Mouse (Mus musculus): ENCODE measurements around the gene Abhd12.
"Not testable (repeated sequence)": the region's sequence is repeated elsewhere in the genome, so short reads cannot be mapped to it uniquely, and the experiment has no call there.

The Abhd12 gene

GRCm38 (mm10) chr2:150909429-150910039 is 5.0 kb upstream of the Abhd12 start:
- DNase-seq: peak; percentile 98

DNA sequence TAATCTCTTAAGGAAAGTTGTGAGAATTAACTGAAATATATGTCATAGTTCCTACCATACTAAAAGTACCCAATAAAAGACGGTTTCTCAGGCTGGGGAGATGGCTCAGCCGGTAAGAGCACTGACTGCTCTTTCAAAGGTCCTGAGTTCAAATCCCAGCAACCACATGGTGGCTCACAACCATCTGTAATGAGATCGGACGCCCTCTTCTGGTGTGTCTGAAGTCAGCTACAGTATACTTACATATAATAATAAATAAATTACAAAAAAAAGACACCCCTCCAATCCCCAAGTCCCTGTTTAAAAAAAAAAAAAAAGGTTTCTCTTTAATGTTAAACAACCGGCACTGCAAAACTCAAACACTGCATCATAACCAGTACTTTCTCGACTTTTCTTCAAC is 4.3 kb upstream of the Abhd12 start:
- DNase-seq: not testable (repeated sequence)

DNA sequence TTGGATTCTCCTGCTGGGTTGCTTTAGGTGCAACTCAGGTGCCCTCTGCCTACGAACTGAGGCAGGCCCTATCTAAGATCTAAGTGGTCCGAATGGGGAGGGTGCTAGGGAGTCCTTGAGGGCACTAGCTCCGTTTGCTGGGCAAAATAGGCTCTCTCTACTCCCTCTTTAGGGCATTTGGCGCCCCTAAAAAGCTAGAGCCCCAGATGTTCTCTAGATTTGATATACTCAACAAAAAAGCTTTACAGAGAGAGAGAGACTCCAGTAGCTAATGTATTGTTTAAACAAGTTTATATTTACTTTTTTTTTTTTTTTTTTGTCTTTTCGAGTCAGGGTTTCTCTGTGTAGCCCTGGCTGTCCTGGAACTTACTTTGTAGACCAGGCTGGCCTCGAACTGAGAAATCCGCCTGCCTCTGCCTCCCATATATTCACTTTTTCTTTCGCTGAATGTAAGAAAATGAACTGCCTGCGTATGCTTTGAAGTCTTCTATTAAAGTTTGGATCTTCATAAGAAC is 452 bp upstream of the Abhd12 start, which contains the start of gene Gins1:
Gene Gins1 (plus strand): TSS at position 465 of the 515 bp plus-strand sequence.
- DNase-seq: no peak

GRCm38 (mm10) chr2:150902347-150902746 is 2.2 kb downstream of the Abhd12 start:
- no peak for DNase-seq

GRCm38 (mm10) chr2:150900341-150900740 is 4.2 kb downstream of the Abhd12 start:
- DNase-seq: no peak

GRCm38 (mm10) chr2:150895691-150896252 is 8.8 kb downstream of the Abhd12 start:
- DNase-seq: no peak

- DNase-seq: no peak
Observed at GRCm38 (mm10) chr2:150894617-150895267, 9.8 kb downstream of the Abhd12 start.

GRCm38 (mm10) chr2:150887370-150887769 is 17.2 kb downstream of the Abhd12 start:
- no peak for DNase-seq

GRCm38 (mm10) chr2:150886315-150886714 is 18.2 kb downstream of the Abhd12 start:
- no peak for DNase-seq

DNA sequence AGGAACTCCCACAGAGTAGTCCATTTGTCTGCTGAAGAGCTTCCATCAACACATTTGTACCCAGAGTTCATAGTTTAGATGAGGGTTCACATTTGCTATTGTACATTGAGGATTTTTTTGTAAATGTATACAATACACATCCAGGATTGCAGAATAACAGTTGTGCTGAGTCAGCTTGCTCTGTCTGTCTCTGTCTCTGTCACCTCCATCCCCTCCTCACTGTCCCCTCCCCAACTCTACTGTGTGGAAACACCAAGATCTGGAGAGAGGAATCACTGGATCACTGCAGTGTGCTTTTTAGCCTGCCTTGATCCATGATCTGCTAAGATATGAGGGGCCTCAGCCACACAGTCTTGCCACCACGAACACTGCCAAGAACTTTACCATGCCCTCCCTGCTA is 18.7 kb downstream of the Abhd12 start:
- DNase-seq: no peak

- DNase-seq: no peak
Observed at GRCm38 (mm10) chr2:150884779-150885110, 19.8 kb downstream of the Abhd12 start.

DNA sequence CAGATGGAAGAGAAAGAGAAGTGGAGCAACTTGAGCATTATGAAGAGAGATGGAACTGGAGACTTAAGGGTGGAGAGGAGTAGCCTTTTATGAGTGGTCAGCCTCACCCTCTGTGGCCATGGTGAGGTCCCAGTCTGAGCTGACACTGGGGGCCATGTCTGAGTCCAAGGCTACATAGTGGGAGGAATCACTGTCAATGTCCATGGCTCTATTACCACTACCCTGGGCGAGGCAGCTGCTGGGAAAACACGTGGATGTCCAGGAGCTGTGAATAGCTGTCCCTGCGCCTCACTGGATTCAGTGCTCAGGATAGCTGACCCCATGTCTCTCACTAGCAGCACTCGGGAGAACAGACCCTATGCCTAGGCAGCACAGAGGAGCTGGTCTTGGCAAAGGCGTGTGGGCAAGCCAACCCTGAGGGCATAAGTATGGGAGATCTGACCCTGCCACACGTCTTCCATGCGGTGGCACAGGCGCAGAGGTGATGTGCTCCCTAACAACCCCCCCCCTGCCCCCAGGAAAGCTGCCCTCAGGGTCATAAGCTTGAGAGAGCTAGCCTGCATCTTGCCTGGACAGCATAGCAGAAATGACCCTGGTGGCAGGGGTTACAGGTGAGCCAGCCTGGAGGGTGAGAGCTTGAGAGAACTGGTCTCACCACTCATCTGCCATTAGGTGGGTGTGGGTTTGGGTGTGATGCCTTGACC is 20.3 kb downstream of the Abhd12 start:
- DNase-seq: no peak

DNA sequence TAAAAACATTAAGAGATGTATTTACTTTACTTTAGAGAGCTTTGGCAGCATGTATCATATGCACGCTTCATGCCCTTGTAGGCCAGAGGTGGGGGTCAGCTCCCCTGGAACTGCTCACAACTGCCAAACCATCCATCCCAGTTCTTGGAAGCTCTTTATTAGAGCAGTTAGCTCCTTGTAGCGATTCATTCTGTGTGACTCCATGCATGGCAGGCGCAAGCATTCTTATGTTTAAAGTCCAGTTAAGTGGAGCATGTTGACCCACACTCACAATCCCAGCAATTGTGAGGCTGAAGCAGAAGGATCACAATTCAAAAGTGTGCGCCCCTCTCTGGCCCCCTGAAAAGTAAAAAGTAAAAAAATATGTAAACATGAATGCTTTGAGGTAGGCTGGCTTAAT is 27.0 kb downstream of the Abhd12 start:
- DNase-seq: peak; percentile 36

GRCm38 (mm10) chr2:150875226-150875625 is 29.3 kb downstream of the Abhd12 start:
- no peak for DNase-seq

DNA sequence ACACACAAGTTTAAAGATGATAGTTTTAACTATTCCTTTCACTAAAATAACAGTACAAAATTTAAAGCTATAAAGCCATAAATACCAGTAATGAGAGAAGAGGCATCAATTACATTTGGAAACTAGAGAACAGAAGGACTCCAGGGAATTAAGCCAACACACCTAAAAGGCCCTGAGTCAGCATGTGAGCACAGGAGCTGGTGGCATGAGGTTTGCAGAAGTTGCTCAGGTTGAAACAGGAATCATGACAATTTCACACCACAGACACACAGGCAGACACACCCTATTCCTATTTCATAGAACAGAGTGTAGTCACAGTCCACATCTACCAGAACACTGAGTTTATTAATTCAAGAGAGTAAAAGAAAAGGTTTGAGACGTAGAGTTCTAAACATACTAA is 30.0 kb downstream of the Abhd12 start:
- DNase-seq: no peak

DNA sequence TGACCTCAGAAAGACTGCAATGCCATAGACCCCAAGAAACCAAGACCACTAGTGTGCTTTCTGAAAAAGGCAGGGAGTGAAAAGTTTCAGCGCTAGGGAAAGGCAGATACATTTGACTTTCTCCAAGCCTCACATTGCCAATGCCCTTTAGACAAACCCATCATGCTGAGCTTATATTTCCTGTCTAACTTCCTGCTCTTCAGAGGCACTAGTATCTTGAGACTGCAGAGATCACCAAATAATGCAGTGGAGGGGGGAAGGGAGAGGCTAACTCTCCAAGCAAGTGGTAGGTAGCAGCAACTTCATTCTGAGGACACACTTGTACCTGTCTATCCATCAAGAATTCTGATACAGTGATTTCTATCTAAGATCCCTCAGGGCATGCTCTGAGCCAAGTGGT is 35.1 kb downstream of the Abhd12 start:
- DNase-seq: no peak

- DNase-seq: no peak
Observed at GRCm38 (mm10) chr2:150867021-150867420, 37.5 kb downstream of the Abhd12 start.

- DNase-seq: no peak
Observed at GRCm38 (mm10) chr2:150861128-150861527, 43.4 kb downstream of the Abhd12 start.

- DNase-seq: no peak
Observed at GRCm38 (mm10) chr2:150859709-150860470, 44.7 kb downstream of the Abhd12 start.

DNA sequence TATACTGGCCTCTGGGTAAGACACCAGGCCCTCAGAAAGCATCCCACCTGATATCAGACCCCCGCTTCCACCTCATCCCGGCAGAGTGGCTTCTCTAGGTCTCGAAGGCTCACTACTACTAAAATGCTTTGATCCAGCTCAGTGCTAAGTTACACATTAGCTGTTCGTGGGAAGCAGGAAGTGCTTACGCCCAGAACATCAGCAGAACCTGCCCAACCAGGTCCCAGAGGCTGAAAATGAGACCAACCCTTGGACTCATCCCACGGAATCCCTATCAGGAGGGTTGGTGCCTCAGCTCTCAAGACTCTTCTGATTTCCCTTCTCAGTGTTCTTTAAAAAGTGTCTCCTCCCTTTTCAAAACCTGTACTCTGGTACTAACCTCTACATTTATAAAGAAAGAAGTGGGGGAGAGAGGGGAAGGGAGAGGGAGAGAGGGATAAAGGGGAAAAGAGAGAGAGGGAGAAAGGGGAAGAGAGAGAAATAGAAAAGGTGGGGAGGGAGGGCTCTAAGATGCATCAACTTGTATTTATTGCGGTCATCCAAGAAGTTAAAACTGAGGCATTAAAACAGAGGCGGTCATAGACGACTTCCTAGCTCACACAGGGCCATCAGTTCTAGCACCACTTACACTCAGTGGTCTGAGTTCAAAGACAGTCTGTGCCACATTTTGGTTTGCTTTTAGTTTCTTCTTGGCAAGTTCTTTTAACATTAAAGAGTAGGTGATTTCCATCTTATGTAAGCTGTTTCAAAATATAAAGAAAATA is 45.6 kb downstream of the Abhd12 start:
- DNase-seq: peak; percentile 38

DNA sequence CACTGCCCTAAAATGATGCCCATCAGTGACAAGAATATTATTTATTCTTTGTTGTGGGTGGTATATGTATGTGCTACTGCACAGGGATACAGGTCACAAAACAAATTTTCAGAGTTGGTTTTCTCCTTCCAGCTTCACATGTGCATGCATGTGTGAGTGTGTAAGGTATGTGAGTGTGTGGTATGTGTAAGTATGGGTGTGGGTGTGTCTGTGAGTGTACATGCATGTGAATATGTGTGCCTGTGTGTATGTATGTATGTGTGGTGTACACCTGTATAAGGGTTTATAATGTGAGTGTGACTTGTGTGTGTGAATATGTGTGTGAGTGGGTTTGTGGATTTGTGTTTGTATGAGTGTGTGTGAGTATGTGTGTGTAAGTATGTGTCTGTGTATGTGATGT is 49.4 kb downstream of the Abhd12 start:
- no peak for DNase-seq

- DNase-seq: no peak
Observed at GRCm38 (mm10) chr2:150851251-150851650, 53.3 kb downstream of the Abhd12 start.
